Mouse (Mus musculus) kidney, postnatal 10 days (tissue): ENCODE measurements around the gene Wipf1.
A peak's percentile ranks its signal among the peaks of the same experiment; 100 is the strongest.

Source experiments
- DNase-seq: peaks from one replicate; pipeline ENCODE4 v3.0.0; 2021; ENCODE audit warnings: mixed read lengths

Wipf1 gene

GRCm38 (mm10) chr2:73540450-73541162, 11.1 kb upstream of the Wipf1 start:
- no peak for DNase-seq

- peak; percentile 40 for DNase-seq
These were observed 10.2 kb upstream of the Wipf1 start for GRCm38 (mm10) chr2:73539697-73540096.

- DNase-seq: no peak
These were observed 9.6 kb upstream of the Wipf1 start for GRCm38 (mm10) chr2:73539141-73539540.

- DNase-seq: no peak
These were observed 9.1 kb upstream of the Wipf1 start for GRCm38 (mm10) chr2:73538590-73538989.

- DNase-seq: no peak
These were observed 6.7 kb upstream of the Wipf1 start for GRCm38 (mm10) chr2:73536091-73536783.

- DNase-seq: no peak
These were observed 5.2 kb upstream of the Wipf1 start for GRCm38 (mm10) chr2:73534720-73535119.

- DNase-seq: no peak
These were observed 953 bp upstream of the Wipf1 start for GRCm38 (mm10) chr2:73530487-73530886.

- DNase-seq: peak; percentile 65
These were observed 798 bp downstream of the Wipf1 start for GRCm38 (mm10) chr2:73528516-73529355.

GRCm38 (mm10) chr2:73527956-73528355, 1.6 kb downstream of the Wipf1 start:
- no peak for DNase-seq

- DNase-seq: peak; percentile 32
These were observed 2.8 kb downstream of the Wipf1 start for GRCm38 (mm10) chr2:73526691-73527090.

- peak; percentile 36 for DNase-seq
These were observed 6.6 kb downstream of the Wipf1 start for GRCm38 (mm10) chr2:73522891-73523290.

- no peak for DNase-seq
These were observed 7.2 kb downstream of the Wipf1 start for GRCm38 (mm10) chr2:73522336-73522735.

- no peak for DNase-seq
These were observed 7.8 kb downstream of the Wipf1 start for GRCm38 (mm10) chr2:73521737-73522136.

GRCm38 (mm10) chr2:73518966-73519365, 10.6 kb downstream of the Wipf1 start:
- no peak for DNase-seq

GRCm38 (mm10) chr2:73518311-73518710, 11.2 kb downstream of the Wipf1 start:
- DNase-seq: no peak

GRCm38 (mm10) chr2:73514178-73514577, 15.4 kb downstream of the Wipf1 start:
- no peak for DNase-seq

GRCm38 (mm10) chr2:73513204-73513749, 16.3 kb downstream of the Wipf1 start:
- DNase-seq: no peak

- no peak for DNase-seq
These were observed 17.5 kb downstream of the Wipf1 start for GRCm38 (mm10) chr2:73512044-73512443.

- DNase-seq: no peak
These were observed 18.7 kb downstream of the Wipf1 start for GRCm38 (mm10) chr2:73510731-73511360.

GRCm38 (mm10) chr2:73510025-73510288, 19.6 kb downstream of the Wipf1 start:
- DNase-seq: no peak

GRCm38 (mm10) chr2:73509248-73510024, 20.1 kb downstream of the Wipf1 start:
- peak; percentile 56 for DNase-seq

- DNase-seq: no peak
These were observed 21.6 kb downstream of the Wipf1 start for GRCm38 (mm10) chr2:73507886-73508285.
